Mouse (Mus musculus) pancreas, adult 10 weeks (tissue): Measurements from ENCODE around the gene Olfr133. TPM values are rescaled to one million over a fixed set of nuclear protein-coding genes. Genes with fewer than 3 reads are reported as not detected.

ENCODE experiments used
- polyA plus RNA-seq: library from polyadenylated mRNA; stranded (reverse); fragments of 350-450 nt; fragmentation: Illumina TruSeq; extraction: RNeasy Lipid Tissue Mini Kit (QIAGEN cat#74804); gene quantifications from one replicate; pipeline ENCODE4 v1.2.3, GENCODE M21; 2015; ENCODE audit warnings: low read depth, low replicate concordance; ENCODE audit not compliant: insufficient read depth

Gene Olfr133
- not detected for polyA plus RNA-seq

DNA sequence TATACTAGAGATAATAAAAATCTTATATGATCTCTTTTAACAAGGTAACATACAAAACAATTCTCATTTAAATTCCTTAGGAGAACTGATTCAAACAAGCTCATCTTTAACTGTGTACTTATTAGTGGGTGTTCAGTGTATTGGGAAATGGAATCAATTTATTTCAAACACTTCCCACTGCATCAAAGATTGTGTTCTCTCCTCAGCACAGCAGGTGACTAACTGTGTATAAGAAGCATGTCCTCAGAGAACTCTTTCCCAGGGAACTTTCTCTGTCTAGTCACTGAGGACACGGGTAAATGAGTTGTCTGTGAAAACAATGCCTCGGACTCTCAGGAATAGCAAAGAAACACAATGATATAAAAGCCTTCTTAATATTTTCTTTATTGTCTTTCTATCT, at the start of gene Olfr133:
Gene Olfr133, plus strand, starts transcription at position 301 of the 400 bp plus-strand sequence.

DNA sequence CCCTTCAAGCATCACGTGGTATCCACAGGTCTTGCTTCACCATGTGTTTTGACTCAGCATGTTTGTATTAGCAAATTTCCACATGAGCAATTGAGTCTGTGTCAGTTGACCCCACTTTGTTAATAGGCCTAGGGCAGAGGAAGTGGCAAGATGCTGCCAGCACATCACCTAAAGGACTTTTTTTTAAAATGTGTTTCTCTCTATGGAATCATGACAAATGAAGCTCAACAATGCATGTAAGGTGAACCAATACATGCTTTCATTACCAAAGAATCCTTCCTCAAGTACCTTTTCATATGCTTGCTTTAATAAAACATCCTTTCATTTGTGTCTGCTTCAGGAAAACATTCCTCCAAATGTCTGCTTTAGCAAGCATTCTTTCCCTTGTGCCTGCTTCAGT, 10.7 kb upstream of the Olfr133 start, which contains the start of gene Olfr132:
Gene Olfr132, minus strand, starts transcription at position 101 of the 400 bp plus-strand sequence.

DNA sequence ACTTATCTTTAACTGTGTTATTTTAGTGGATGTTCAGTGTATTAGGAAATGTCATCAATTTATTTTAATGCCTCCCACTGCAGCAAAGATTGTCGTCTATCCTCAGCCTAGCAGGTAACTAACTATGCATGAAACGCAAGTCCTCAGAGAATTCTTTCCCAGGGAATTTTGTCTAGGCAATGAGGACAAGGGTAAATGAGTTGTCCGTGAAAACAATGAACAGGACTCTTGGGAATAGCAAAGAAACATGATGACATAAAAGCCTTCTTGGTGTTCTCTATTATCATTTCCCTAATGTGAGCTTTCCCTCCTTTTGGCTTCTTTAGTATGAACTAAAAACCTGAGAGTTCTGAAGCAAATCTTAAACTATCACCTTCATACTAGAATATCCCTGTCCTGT, 26.0 kb downstream of the Olfr133 start, which contains the start of gene Olfr134:
Gene Olfr134, plus strand, starts transcription at position 301 of the 400 bp plus-strand sequence.

Other genes starting within 250 kb of the Olfr133 start
- gene Olfr127, start 244.8 kb upstream of the Olfr133 start, polyA plus RNA-seq, result not detected
- gene Olfr128, start 224.7 kb upstream of the Olfr133 start, polyA plus RNA-seq, result not detected
- not detected for gene Olfr761, start 192.2 kb upstream of the Olfr133 start, polyA plus RNA-seq
- gene Olfr129, start 85.2 kb upstream of the Olfr133 start, polyA plus RNA-seq, result not detected
- not detected for gene Olfr130, start 81.4 kb upstream of the Olfr133 start, polyA plus RNA-seq
- not detected for gene Olfr131, start 56.6 kb upstream of the Olfr133 start, polyA plus RNA-seq
- not detected for gene Olfr132, start 10.8 kb upstream of the Olfr133 start, polyA plus RNA-seq
- not detected for gene Olfr134, start 26.1 kb downstream of the Olfr133 start, polyA plus RNA-seq
- gene Olfr135, start 59.1 kb downstream of the Olfr133 start, polyA plus RNA-seq, result not detected
- not detected for gene Olfr138, start 115.8 kb downstream of the Olfr133 start, polyA plus RNA-seq
- gene Olfr137, start 162.3 kb downstream of the Olfr133 start, polyA plus RNA-seq, result not detected
- not detected for gene Olfr136, start 184.6 kb downstream of the Olfr133 start, polyA plus RNA-seq